Mouse (Mus musculus) midbrain, embryonic 14.5 days (tissue): ENCODE measurements around the gene Kctd20. TPM values are rescaled to one million over a fixed set of nuclear protein-coding genes. Genes with fewer than 3 reads are reported as not detected.

Experiments used
- ATAC-seq: fragments of 200-750 bp; cut with Nextera tagmentation; 2 replicates; pipeline ENCODE4 v1.8.0; 2017; ENCODE audit warnings: moderate number of reproducible peaks, moderate library complexity; ENCODE audit not compliant: low FRiP score, low TSS enrichment
- DNase-seq: peaks from one replicate; pipeline ENCODE4 v3.0.0-alpha.2; 2015
- H3K27ac ChIP-seq: fragments of 300-500 bp; sonication (generic); replicated peaks from 2 replicates; pipeline ENCODE4 v1.5.1; 2014; ENCODE audit warnings: mild to moderate bottlenecking, low read depth, low read length, moderate library complexity
- H3K27me3 ChIP-seq: fragments of 300-500 bp; sonication (generic); 2 replicates; pipeline ENCODE4 v1.6.1; 2014; ENCODE audit warnings: low read length, control low read depth, mixed read lengths; ENCODE audit not compliant: control insufficient read depth, insufficient read depth
- H3K36me3 ChIP-seq: fragments of 300-500 bp; sonication (generic); 2 replicates; pipeline ENCODE4 v1.6.1; 2014; ENCODE audit warnings: low read length, control low read depth; ENCODE audit not compliant: control insufficient read depth, insufficient read depth
- H3K4me1 ChIP-seq: fragments of 300-500 bp; sonication (generic); 2 replicates; pipeline ENCODE4 v1.6.1; 2014; ENCODE audit warnings: mild to moderate bottlenecking, antibody characterized with exemption, low read length, control low read depth; ENCODE audit not compliant: control insufficient read depth, insufficient read depth
- H3K4me2 ChIP-seq: fragments of 300-500 bp; sonication (generic); 2 replicates; pipeline ENCODE4 v1.6.1; 2014; ENCODE audit warnings: mild to moderate bottlenecking, low read length, moderate library complexity
- H3K4me3 ChIP-seq: fragments of 300-500 bp; sonication (generic); replicated peaks from 2 replicates; pipeline ENCODE4 v1.5.1; 2014; ENCODE audit warnings: low read depth, low read length
- H3K9ac ChIP-seq: fragments of 300-500 bp; sonication (generic); replicated peaks from 2 replicates; pipeline ENCODE4 v1.6.1; 2014; ENCODE audit warnings: mild to moderate bottlenecking, low read length, moderate library complexity
- H3K9me3 ChIP-seq: fragments of 300-500 bp; sonication (generic); 2 replicates; pipeline ENCODE4 v1.6.1; 2016; ENCODE audit warnings: low read length, control low read depth, mixed read lengths; ENCODE audit not compliant: control insufficient read depth
- whole genome bisulfite sequencing: fragments of 180-500 bp; shearing (Covaris S2); extraction: QIAGEN DNeasy Blood & Tissue Kit; methylation state at CpG from one replicate; pipeline ENCODE4 v1.1.7; 2014; 5-methylcytosine and 5-hydroxymethylcytosine counted together
- polyA plus RNA-seq: library from polyadenylated mRNA; unstranded; fragments of >200 nt; fragmentation: Nextera tagmentation; extraction: Ambion mirVana; gene quantifications from 2 replicates; pipeline ENCODE4 v1.2.1, GENCODE M21; 2014

Kctd20 gene
- polyA plus RNA-seq, 1 experiment from 2014 or later, result 93.6 TPM

DNA sequence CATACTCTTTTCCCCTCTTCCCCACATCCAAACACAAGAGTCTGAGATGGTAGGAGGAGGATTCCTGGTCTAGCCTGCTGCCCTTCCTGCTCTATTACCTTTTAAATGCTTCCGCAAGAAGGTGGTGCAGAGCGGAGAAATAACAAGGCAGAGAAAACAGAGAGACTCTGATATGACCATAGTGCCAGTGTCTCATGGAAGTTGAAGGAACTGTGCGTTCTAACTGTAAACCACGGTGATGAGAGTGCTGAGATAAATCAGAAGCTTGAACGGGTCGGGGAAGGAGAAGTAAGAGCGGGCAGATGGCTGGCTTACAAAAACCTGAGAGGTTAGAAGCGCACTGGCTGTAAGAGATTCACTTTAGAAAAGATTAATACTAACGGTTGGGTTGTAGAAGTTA, 2.7 kb downstream of the Kctd20 start:
- no peak for ATAC-seq
- H3K27ac ChIP-seq, result no peak overlapping the region

GRCm38 (mm10) chr17:28960597-28960996, 8.8 kb downstream of the Kctd20 start:
- no peak overlapping the region for H3K4me3 ChIP-seq
- 62% methylated on average over 10 of the region's 10 CpGs for WGBS
- H3K9ac ChIP-seq, result no peak overlapping the region
- H3K4me2 ChIP-seq, result no peak overlapping the region
- peaks cover 58% of the 10 kb centered on the region for H3K36me3 ChIP-seq
- no peaks in the 10 kb centered on the region for H3K27me3 ChIP-seq
- no peaks in the 10 kb centered on the region for H3K4me1 ChIP-seq
- H3K9me3 ChIP-seq, result no peaks in the 10 kb centered on the region
- ATAC-seq, result no peak
- no peak overlapping the region for H3K27ac ChIP-seq
- no peak for DNase-seq

More for the DNA sequence above, 2.7 kb downstream of the Kctd20 start:
- Histone ChIP-seq H3K4me2 (peak overlapping the region; percentile 15; the same call in 1 of the 2 replicates), H3K9ac (no peak overlapping the region), H3K36me3 (peaks cover 8% of the 10 kb centered on the region; the same call in 1 of the 2 replicates), H3K9me3 (no peaks in the 10 kb centered on the region), H3K4me1 (peaks cover 24% of the 10 kb centered on the region), H3K27me3 (no peaks in the 10 kb centered on the region), H3K4me3 (no peak overlapping the region)
- 97% methylated on average over 9 of the region's 9 CpGs for WGBS
- no peak for DNase-seq

- Histone ChIP-seq H3K9me3 (no peaks in the 10 kb centered on the region), H3K9ac (no peak overlapping the region), H3K27me3 (no peaks in the 10 kb centered on the region), H3K36me3 (peaks cover 68% of the 10 kb centered on the region), H3K4me3 (no peak overlapping the region), H3K27ac (no peak overlapping the region), H3K4me2 (no peak overlapping the region), H3K4me1 (no peaks in the 10 kb centered on the region)
- no peak for DNase-seq
- WGBS, result 78% methylated on average over 10 of the region's 10 CpGs
- no peak for ATAC-seq
These were observed 9.8 kb downstream of the Kctd20 start for GRCm38 (mm10) chr17:28961596-28961995.

- Histone ChIP-seq H3K4me3 (no peak overlapping the region), H3K4me1 (no peaks in the 10 kb centered on the region), H3K4me2 (no peak overlapping the region), H3K36me3 (peaks cover 93% of the 10 kb centered on the region), H3K27me3 (no peaks in the 10 kb centered on the region), H3K27ac (no peak overlapping the region), H3K9me3 (no peaks in the 10 kb centered on the region), H3K9ac (no peak overlapping the region)
- no peak for DNase-seq
- WGBS, result 85% methylated on average over 11 of the region's 11 CpGs
- no peak for ATAC-seq
These were observed 15.4 kb downstream of the Kctd20 start for GRCm38 (mm10) chr17:28967021-28967610.

DNA sequence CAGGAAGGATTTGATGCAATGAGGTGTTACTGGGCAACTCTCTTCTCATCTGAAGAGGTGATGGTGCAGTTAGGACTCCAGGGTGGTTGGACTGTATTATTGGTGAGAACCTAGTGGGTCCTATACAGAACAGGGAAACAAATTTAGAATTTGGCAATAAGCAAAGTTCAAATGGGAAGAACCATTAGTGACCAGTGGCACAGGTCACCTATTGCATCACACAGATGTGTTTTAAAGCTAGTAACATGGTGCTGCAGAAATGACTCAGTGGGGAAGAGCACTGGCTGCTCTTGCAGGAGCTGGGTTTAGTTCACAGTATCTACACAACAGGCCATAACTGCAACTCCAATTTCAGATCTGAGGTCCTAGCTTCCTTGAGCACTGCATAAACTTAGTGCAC, 18.4 kb downstream of the Kctd20 start:
- no peak for DNase-seq
- H3K27ac ChIP-seq, result no peak overlapping the region

DNA sequence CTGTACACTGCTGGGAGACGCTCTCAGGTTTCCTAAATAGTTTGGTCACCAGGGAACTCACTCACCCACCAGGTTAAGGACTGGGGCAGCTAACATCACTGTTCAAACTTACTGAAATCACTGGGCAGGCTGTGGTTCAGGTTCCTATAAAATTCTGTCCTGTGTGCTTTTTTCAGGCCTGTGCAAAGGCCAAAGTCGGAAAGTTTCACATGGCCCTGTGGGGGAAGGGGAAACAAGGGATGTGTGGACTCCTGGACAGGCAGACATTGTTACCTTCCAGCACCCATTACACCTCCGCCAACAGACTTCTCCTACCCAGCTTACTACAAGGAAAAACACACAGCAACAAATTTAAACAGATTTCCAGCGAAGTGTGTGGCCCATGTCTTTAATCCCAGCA, 27.3 kb downstream of the Kctd20 start:
- no peaks in the 10 kb centered on the region for H3K9me3 ChIP-seq
- ATAC-seq, result no peak
- no peaks in the 10 kb centered on the region for H3K4me1 ChIP-seq
- peaks cover 89% of the 10 kb centered on the region for H3K36me3 ChIP-seq
- H3K9ac ChIP-seq, result no peak overlapping the region
- no peaks in the 10 kb centered on the region for H3K27me3 ChIP-seq
- H3K27ac ChIP-seq, result no peak overlapping the region
- WGBS, result 96% methylated on average over 4 of the region's 4 CpGs
- no peak for DNase-seq
- no peak overlapping the region for H3K4me2 ChIP-seq
- H3K4me3 ChIP-seq, result no peak overlapping the region

More for the DNA sequence above, 18.4 kb downstream of the Kctd20 start:
- H3K4me3 ChIP-seq, result no peak overlapping the region
- no peak for ATAC-seq
- peaks cover 91% of the 10 kb centered on the region for H3K36me3 ChIP-seq
- no peaks in the 10 kb centered on the region for H3K9me3 ChIP-seq
- H3K4me2 ChIP-seq, result no peak overlapping the region
- H3K4me1 ChIP-seq, result no peaks in the 10 kb centered on the region
- H3K27me3 ChIP-seq, result no peaks in the 10 kb centered on the region
- H3K9ac ChIP-seq, result no peak overlapping the region

GRCm38 (mm10) chr17:28981081-28981480, 29.3 kb downstream of the Kctd20 start:
- 84% methylated on average over 4 of the region's 4 CpGs for WGBS

GRCm38 (mm10) chr17:28982591-28982990, 30.8 kb downstream of the Kctd20 start:
- H3K4me1 ChIP-seq, result no peaks in the 10 kb centered on the region
- peaks cover 87% of the 10 kb centered on the region for H3K36me3 ChIP-seq
- no peak overlapping the region for H3K27ac ChIP-seq
- H3K27me3 ChIP-seq, result no peaks in the 10 kb centered on the region
- no peaks in the 10 kb centered on the region for H3K9me3 ChIP-seq
- 64% methylated on average over 4 of the region's 4 CpGs for WGBS
- H3K9ac ChIP-seq, result no peak overlapping the region
- no peak overlapping the region for H3K4me3 ChIP-seq
- DNase-seq (no peak), ATAC-seq (no peak)
- no peak overlapping the region for H3K4me2 ChIP-seq

More at GRCm38 (mm10) chr17:28981081-28981480, 29.3 kb downstream of the Kctd20 start:
- Histone ChIP-seq H3K9ac (no peak overlapping the region), H3K27ac (no peak overlapping the region), H3K9me3 (no peaks in the 10 kb centered on the region), H3K36me3 (peaks cover 86% of the 10 kb centered on the region), H3K4me2 (no peak overlapping the region), H3K4me1 (no peaks in the 10 kb centered on the region), H3K27me3 (no peaks in the 10 kb centered on the region), H3K4me3 (no peak overlapping the region)
- no peak for DNase-seq
- no peak for ATAC-seq

- Histone ChIP-seq H3K9ac (no peak overlapping the region), H3K4me1 (no peaks in the 10 kb centered on the region), H3K9me3 (no peaks in the 10 kb centered on the region), H3K4me2 (no peak overlapping the region), H3K27me3 (no peaks in the 10 kb centered on the region), H3K27ac (no peak overlapping the region), H3K4me3 (no peak overlapping the region), H3K36me3 (peaks cover 89% of the 10 kb centered on the region)
- ATAC-seq (no peak), DNase-seq (no peak)
- WGBS, result 89% methylated on average over 1 of the region's 1 CpGs
These were observed 33.1 kb downstream of the Kctd20 start for GRCm38 (mm10) chr17:28984724-28985420.
